Mouse (Mus musculus): ENCODE data around the gene Nrd1.

GRCm38 (mm10) chr4:108960619-108961460, 39.6 kb upstream of the Nrd1 start:
- TF ChIP-seq POLR2A (IDR thresholded peaks at IDR 0.05; ENCODE audit: borderline replicate concordance, extremely low read depth, low read depth, low read length) (no peak), CTCF (IDR thresholded peaks at IDR 0.05; ENCODE audit: insufficient read depth, low read length) (no peak)

Data from lung, adult 2 months (tissue).